Mouse (Mus musculus): ENCODE data around the gene Gm5800.
A peak's percentile ranks its signal among the peaks of the same experiment; 100 is the strongest.
"Not testable (repeated sequence)": the region's sequence is repeated elsewhere in the genome, so short reads cannot be mapped to it uniquely, and the experiment has no call there.

Gm5800 gene

GRCm38 (mm10) chr14:51717083-51717482 is at the start of gene Gm5800:
Gene Gm5800 (minus strand): TSS chr14:51717183.
- no peak for DNase-seq (ENCODE audit: low spot score in 2 of 2)

GRCm38 (mm10) chr14:51755944-51756343 is 39.0 kb upstream of the Gm5800 start:
- DNase-seq (ENCODE audit: low spot score in 2 of 2) = no peak

- no peak for DNase-seq (ENCODE audit: low spot score in 2 of 2)
Observed at GRCm38 (mm10) chr14:51740347-51741170, 23.6 kb upstream of the Gm5800 start.

- DNase-seq (ENCODE audit: low spot score in 2 of 2) = no peak
Observed at GRCm38 (mm10) chr14:51739150-51739993, 22.4 kb upstream of the Gm5800 start.

- DNase-seq (ENCODE audit: low spot score in 2 of 2) = peak; percentile 13 to 34
Observed at GRCm38 (mm10) chr14:51738411-51739149, 21.6 kb upstream of the Gm5800 start.

GRCm38 (mm10) chr14:51737967-51738366 is 21.0 kb upstream of the Gm5800 start:
- no peak for DNase-seq (ENCODE audit: low spot score in 2 of 2)

GRCm38 (mm10) chr14:51695368-51695767 is 21.6 kb downstream of the Gm5800 start, which contains the start of gene Gm17079:
Gene Gm17079 (minus strand): TSS chr14:51695468.
- not testable (repeated sequence) for DNase-seq (ENCODE audit: low spot score in 2 of 2)

- DNase-seq (ENCODE audit: low spot score in 2 of 2) = no peak
Observed at GRCm38 (mm10) chr14:51677269-51677668, 39.7 kb downstream of the Gm5800 start.

All from frontal cortex, postnatal 36 days (tissue).